Mouse (Mus musculus) liver, embryonic 11.5 days (tissue): ENCODE measurements around the gene Wdfy1. TPM values are rescaled to one million over a fixed set of nuclear protein-coding genes. Genes with fewer than 3 reads are reported as not detected.

ENCODE experiments used
- polyA plus RNA-seq: library from polyadenylated mRNA; unstranded; fragments of >200 nt; fragmentation: Nextera tagmentation; extraction: Ambion mirVana; gene quantifications from 2 replicates; pipeline ENCODE4 v1.2.1, GENCODE M21; 2014

Wdfy1 gene
- polyA plus RNA-seq, 1 experiment from 2014 or later = 28.2 TPM

Other genes with a start within 250 kb of the Wdfy1 start
- 0.44 and 0.51 TPM in 2 replicates for gene Ap1s3, start 104.2 kb downstream of the Wdfy1 start, polyA plus RNA-seq
- 49.6 and 51.0 TPM in 2 replicates for gene Mrpl44, start 125 bp downstream of the Wdfy1 start, polyA plus RNA-seq
- gene Serpine2, start 85.0 kb upstream of the Wdfy1 start, polyA plus RNA-seq = 30.1 and 30.3 TPM in 2 replicates